Mouse (Mus musculus) liver, postnatal 0 days (tissue): ENCODE data around the gene Suclg2. TPM values are rescaled to one million over a fixed set of nuclear protein-coding genes. Genes with fewer than 3 reads are reported as not detected.
A peak's percentile ranks its signal among the peaks of the same experiment; 100 is the strongest.

Experiments
- ATAC-seq: fragments of 200-750 bp; cut with Nextera tagmentation; 2 replicates; pipeline ENCODE4 v1.8.0; 2017; ENCODE audit warnings: mild to moderate bottlenecking, moderate library complexity
- DNase-seq: peaks from one replicate; pipeline ENCODE4 v3.0.0-alpha.2; 2016
- H3K27ac ChIP-seq: fragments of 300-500 bp; sonication (generic); 2 replicates; pipeline ENCODE4 v1.5.1; 2014; ENCODE audit warnings: antibody characterized with exemption, moderate library complexity, mild to moderate bottlenecking, low read depth
- H3K27me3 ChIP-seq: fragments of 300-500 bp; sonication (generic); 2 replicates; pipeline ENCODE4 v1.6.1; 2014; ENCODE audit warnings: low read length, control low read depth, mixed read lengths; ENCODE audit not compliant: insufficient read depth
- H3K36me3 ChIP-seq: fragments of 300-500 bp; sonication (generic); replicated peaks from 2 replicates; pipeline ENCODE4 v1.6.1; 2014; ENCODE audit warnings: mild to moderate bottlenecking, control low read depth, low read length, moderate library complexity, mixed read lengths; ENCODE audit not compliant: insufficient read depth
- H3K4me1 ChIP-seq: fragments of 300-500 bp; sonication (generic); 2 replicates; pipeline ENCODE4 v1.6.1; 2014; ENCODE audit warnings: antibody characterized with exemption, mild to moderate bottlenecking, control low read depth; ENCODE audit not compliant: insufficient read depth
- H3K4me2 ChIP-seq: fragments of 300-500 bp; sonication (generic); 2 replicates; pipeline ENCODE4 v1.6.1; 2014; ENCODE audit warnings: low read depth, mild to moderate bottlenecking, low read length, moderate library complexity, mixed read lengths
- H3K4me3 ChIP-seq: fragments of 300-500 bp; sonication (generic); 2 replicates; pipeline ENCODE4 v1.5.1; 2014; ENCODE audit warnings: low read depth, low read length
- H3K9ac ChIP-seq: fragments of 300-500 bp; sonication (generic); replicated peaks from 2 replicates; pipeline ENCODE4 v1.6.1; 2014; ENCODE audit warnings: mild to moderate bottlenecking, moderate library complexity
- H3K9me3 ChIP-seq: fragments of 300-500 bp; sonication (generic); 2 replicates; pipeline ENCODE4 v1.6.1; 2016; ENCODE audit warnings: mild to moderate bottlenecking, control low read depth, low read length, mixed read lengths
- CTCF ChIP-seq: sonication (generic); IDR thresholded peaks from 2 replicates; pipeline ENCODE4 v1.5.1; 2016; ENCODE audit warnings: antibody characterized with exemption, low read depth
- EP300 ChIP-seq: IDR thresholded peaks from 2 replicates; pipeline ENCODE4 v1.6.1; 2016; ENCODE audit warnings: antibody characterized with exemption, low read depth, mild to moderate bottlenecking
- WGBS: fragments of 180-500 bp; shearing (Covaris S2); extraction: QIAGEN DNeasy Blood & Tissue Kit; methylation state at CpG from one replicate; pipeline ENCODE4 v1.1.7; 2014; ENCODE audit not compliant: insufficient replicate concordance; 5-methylcytosine and 5-hydroxymethylcytosine counted together
- polyA plus RNA-seq: library from polyadenylated mRNA; unstranded; fragments of >200 nt; fragmentation: Nextera tagmentation; extraction: Ambion mirVana; gene quantifications from 2 replicates; pipeline ENCODE4 v1.2.1, GENCODE M21; 2015

Suclg2 gene
- polyA plus RNA-seq, 1 experiment from 2014 or later, result 73.1 TPM

DNA sequence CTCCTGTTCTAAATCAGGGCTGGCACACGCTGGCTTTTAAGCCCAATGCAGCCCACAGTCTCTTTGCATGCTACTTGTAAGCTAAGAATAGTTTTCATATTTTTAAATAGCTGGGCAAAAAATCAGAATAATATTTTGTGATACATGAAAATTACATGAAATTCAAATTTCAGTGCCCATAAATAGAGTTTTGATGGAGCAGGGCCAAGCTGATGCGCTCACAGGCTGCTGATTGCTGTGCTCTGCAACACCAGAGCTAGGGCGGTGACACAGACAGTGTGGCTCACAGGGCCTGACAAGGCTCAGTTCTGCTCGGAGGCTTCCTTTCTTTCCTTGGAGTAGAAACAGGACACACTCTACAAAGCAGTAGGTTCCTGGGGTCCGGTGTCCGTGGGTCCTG lies 232.8 kb downstream of the Suclg2 start:
- Histone ChIP-seq H3K9ac (no peak overlapping the region), H3K27me3 (no peaks in the 10 kb centered on the region), H3K4me2 (no peak overlapping the region), H3K27ac (no peak overlapping the region), H3K9me3 (no peaks in the 10 kb centered on the region), H3K36me3 (peaks cover 4% of the 10 kb centered on the region; the same call in 1 of the 2 replicates), H3K4me3 (no peak overlapping the region), H3K4me1 (no peaks in the 10 kb centered on the region)
- WGBS, result 72% methylated on average over 6 of the region's 6 CpGs
- no peak for ATAC-seq
- DNase-seq, result no peak
- TF ChIP-seq CTCF, result no peak
- TF ChIP-seq EP300, result no peak

DNA sequence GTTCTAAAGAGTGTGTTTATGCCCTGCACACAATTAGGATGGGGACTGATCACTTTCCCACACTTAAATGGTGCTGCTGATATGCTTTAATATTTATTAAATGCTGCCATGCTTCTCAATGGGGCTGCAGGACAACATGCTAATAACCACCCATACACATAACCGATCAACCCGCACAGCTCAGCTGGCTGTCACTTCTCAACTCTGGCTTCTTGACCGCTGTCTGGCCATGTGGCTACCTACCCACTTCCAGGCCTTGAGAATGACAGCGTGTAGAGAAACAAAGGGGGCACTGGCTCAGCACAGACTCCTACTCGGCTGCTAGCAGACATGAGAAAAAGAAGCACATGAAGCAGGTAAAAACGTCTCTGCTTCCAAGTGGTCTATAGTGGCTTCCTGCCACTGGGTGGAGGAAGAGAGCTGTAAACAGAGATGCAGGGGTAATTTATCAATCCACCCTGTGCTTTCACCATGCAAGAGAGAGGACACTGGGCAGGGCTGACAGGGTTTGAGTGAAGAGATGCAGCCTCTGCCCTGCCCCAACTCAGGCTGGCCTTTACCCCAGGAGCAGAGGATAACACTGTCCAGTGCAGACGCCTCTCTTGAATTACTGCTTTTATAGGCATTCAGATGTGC lies 234.3 kb downstream of the Suclg2 start:
- Histone ChIP-seq H3K9ac (no peak overlapping the region), H3K4me1 (no peaks in the 10 kb centered on the region), H3K4me2 (no peak overlapping the region), H3K27ac (no peak overlapping the region), H3K4me3 (no peak overlapping the region), H3K27me3 (no peaks in the 10 kb centered on the region), H3K36me3 (peaks cover 4% of the 10 kb centered on the region; the same call in 1 of the 2 replicates), H3K9me3 (no peaks in the 10 kb centered on the region)
- ATAC-seq, result no peak
- TF ChIP-seq EP300, result no peak
- TF ChIP-seq CTCF, result peak; percentile 66
- peak; percentile 19 for DNase-seq
- WGBS, result 73% methylated on average over 7 of the region's 7 CpGs

DNA sequence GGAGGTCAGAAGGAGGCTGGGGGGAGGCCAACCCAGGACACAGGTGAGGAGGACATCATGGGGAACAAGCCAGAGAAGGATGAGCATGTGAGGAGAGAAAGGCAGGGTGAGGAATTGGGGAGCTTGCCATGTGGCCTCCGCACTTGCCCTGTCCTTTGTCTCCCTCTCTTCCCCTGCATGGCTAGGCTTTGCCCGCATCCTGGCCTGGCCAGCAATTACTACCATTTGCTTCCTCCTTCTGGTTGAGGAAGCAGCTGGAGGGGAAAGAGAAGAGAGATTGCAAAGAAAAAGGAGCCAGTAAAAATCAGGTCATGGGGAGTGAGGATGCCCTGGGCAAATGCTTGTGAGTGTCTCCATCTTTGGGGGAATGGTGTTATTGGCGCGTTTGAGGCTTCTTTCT lies 234.9 kb downstream of the Suclg2 start:
- no peak for DNase-seq
- Histone ChIP-seq H3K4me3 (no peak overlapping the region), H3K27ac (no peak overlapping the region), H3K4me2 (no peak overlapping the region), H3K27me3 (no peaks in the 10 kb centered on the region), H3K9me3 (no peaks in the 10 kb centered on the region), H3K36me3 (peaks cover 2% of the 10 kb centered on the region; the same call in 1 of the 2 replicates), H3K9ac (no peak overlapping the region), H3K4me1 (no peaks in the 10 kb centered on the region)
- no peak for ATAC-seq
- 84% methylated on average over 4 of the region's 4 CpGs for WGBS
- no peak for TF ChIP-seq EP300
- TF ChIP-seq CTCF, result no peak

DNA sequence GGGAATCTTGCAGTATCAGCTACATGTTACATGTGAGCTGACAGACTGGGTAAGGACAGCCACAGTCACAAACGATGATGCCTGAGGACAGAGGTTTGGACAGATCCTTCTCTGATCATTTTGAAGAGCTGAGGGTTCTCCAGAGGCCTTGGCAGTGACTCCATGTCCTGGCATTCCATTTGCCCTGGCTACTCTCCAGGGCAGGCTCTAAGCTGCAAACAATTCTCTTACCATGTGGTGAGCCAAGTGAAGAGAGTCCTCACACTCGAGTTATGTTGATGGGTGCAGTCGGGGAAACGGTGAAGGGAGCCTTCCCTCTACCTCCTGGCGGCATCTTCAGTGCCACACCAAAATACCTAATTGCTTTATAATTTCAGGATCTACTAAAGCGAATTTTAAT lies 235.5 kb downstream of the Suclg2 start:
- Histone ChIP-seq H3K27ac (no peak overlapping the region), H3K4me1 (no peaks in the 10 kb centered on the region), H3K4me2 (no peak overlapping the region), H3K9ac (no peak overlapping the region), H3K9me3 (no peaks in the 10 kb centered on the region), H3K4me3 (no peak overlapping the region), H3K36me3 (no peaks in the 10 kb centered on the region; the same call in 1 of the 2 replicates), H3K27me3 (no peaks in the 10 kb centered on the region)
- no peak for TF ChIP-seq EP300
- WGBS, result 81% methylated on average over 6 of the region's 6 CpGs
- ATAC-seq (no peak), DNase-seq (no peak)

DNA sequence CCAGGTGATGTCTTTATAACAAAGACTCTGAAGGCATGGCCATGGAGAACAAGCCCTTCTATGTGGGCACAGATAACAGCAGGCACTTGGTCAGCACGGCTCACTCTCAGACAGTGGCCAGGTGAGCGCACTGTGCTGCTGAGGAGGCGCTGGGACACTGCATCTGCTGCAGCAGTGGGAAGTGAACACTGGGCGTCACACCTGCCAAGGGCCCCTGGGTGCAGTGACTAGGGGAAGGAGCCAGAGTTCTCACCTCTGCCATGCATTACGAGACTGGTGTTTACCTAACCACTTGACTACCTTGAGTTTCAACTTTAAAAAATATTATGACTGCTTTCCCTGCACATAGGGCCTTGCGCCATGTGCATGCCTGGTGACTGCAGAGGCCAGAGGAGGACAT lies 238.8 kb downstream of the Suclg2 start:
- Histone ChIP-seq H3K4me3 (no peak overlapping the region), H3K27me3 (no peaks in the 10 kb centered on the region), H3K4me2 (no peak overlapping the region), H3K36me3 (no peaks in the 10 kb centered on the region), H3K9ac (no peak overlapping the region), H3K4me1 (no peaks in the 10 kb centered on the region), H3K9me3 (no peaks in the 10 kb centered on the region), H3K27ac (no peak overlapping the region)
- 92% methylated on average over 6 of the region's 6 CpGs for WGBS
- TF ChIP-seq CTCF (no peak), EP300 (no peak)
- ATAC-seq (no peak), DNase-seq (no peak)

DNA sequence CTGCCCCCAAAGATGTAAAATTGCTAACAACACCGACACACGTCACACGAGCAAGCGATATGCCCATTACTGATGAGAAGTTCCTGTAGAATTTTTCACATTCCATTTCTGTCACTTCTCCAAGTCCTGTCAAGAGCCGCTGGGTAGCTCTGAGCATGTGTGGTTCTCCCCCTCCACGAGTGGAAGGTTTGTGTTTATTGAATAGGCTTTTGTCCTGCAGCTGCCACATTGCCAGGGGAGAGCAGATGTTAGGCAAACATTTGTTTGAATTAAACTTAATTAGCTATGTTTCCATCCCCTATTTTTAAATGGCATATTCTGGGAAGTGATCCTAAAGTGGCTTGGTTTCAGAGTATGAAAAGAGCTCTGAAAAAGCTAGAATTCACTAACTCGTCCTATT lies 249.1 kb downstream of the Suclg2 start:
- WGBS, result 71% methylated on average over 7 of the region's 7 CpGs
- Histone ChIP-seq H3K4me1 (no peaks in the 10 kb centered on the region), H3K9ac (no peak overlapping the region), H3K9me3 (no peaks in the 10 kb centered on the region), H3K36me3 (no peaks in the 10 kb centered on the region), H3K4me2 (no peak overlapping the region), H3K4me3 (no peak overlapping the region), H3K27ac (no peak overlapping the region), H3K27me3 (no peaks in the 10 kb centered on the region)
- no peak for DNase-seq
- TF ChIP-seq CTCF (no peak), EP300 (no peak)
- no peak for ATAC-seq
